Mouse (Mus musculus): ENCODE data around the gene Epb41l3. TPM values are rescaled to one million over a fixed set of nuclear protein-coding genes. Genes with fewer than 3 reads are reported as not detected.

Epb41l3 gene
- polyA plus RNA-seq, 1 experiment: 27.1 TPM

DNA sequence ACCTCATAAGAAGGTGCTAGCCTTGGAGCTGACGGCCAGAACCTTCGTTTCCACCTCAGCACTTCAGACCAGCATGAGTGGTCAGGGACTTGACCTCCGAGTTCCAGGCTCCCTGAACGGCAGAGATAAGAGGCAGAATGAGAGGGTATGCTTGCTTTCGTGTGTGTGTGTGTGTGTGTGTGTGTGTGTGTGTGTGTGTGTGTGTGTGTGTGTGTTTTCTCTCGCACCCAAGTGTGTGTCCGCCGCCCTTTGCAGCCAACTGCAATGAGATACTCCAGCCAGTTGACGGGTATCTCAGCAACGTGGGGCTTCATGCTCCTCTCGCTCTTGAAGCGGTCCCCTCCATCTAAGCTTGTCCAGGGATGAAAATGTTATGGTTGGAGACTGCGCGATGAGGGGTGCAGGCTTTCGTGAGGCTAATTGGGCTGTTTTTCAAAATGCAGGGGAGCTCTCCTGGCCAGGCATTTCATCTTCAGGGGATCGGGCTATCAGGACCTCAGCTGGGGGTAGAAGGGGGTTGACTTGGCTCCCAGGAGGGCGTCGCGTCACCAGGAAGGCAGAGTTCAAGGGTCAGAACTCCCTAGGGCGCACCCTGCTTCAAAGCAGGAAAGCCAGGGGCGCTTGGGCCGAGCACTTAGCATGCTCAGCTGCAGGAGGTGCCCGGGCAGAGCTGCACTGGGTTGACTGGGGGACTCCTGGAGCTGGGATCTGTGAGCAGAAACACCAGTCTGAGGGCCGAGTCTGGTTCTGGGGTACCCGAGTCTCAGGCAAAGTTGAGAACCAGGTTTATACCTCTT lies 1.5 kb downstream of the Epb41l3 start:
- TF ChIP-seq EP300 (IDR thresholded peaks at IDR 0.05; ENCODE audit: insufficient read depth, low read depth, low read length) (no peak), CTCF (IDR thresholded peaks at IDR 0.05; ENCODE audit: low read depth, low read length) (no peak), POLR2A (IDR thresholded peaks at IDR 0.05; ENCODE audit: insufficient read depth, low read length) (no peak)
- peak overlapping the region; percentile 78; the same call in 1 of the 2 replicates for H3K4me3 ChIP-seq (ENCODE audit: low read depth, low read length)
- no peaks in the 10 kb centered on the region for H3K4me1 ChIP-seq (ENCODE audit: control insufficient read depth, insufficient read depth, low read length)
- no peak overlapping the region for H3K9ac ChIP-seq (ENCODE audit: low read depth, poor library complexity, severe bottlenecking)
- H3K27ac ChIP-seq (ENCODE audit: insufficient read depth, low read length): no peak overlapping the region
- H3K36me3 ChIP-seq (ENCODE audit: control insufficient read depth, insufficient read depth, low read length, poor library complexity, severe bottlenecking): no peaks in the 10 kb centered on the region
- H3K27me3 ChIP-seq (ENCODE audit: control insufficient read depth, insufficient read depth, low read length, poor library complexity, severe bottlenecking): no peaks in the 10 kb centered on the region; the same call in 1 of the 2 replicates
- no peaks in the 10 kb centered on the region for H3K9me3 ChIP-seq (replicated peaks; ENCODE audit: control insufficient read depth, insufficient read depth, low read length, poor library complexity, severe bottlenecking)

DNA sequence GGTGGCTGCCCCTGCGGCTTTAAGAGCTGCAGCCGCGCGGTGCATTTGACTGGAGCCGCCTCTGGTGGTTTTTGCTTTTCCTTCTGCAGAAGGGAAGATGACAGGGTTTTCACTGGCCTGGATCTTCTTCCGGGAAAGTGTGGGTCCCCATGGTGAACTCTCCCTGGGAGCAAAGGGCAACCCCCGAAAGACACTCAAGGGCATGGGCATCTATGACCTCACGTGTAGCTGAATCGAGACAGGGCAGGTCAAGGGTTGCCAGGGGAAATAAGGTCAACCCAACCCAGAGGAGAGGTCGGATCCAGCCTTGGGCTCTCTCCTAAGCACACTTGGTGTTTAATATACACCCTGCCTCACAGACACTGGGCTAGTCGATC lies 2.0 kb downstream of the Epb41l3 start:
- H3K9ac ChIP-seq (ENCODE audit: low read depth, poor library complexity, severe bottlenecking): no peak overlapping the region
- TF ChIP-seq EP300 (IDR thresholded peaks at IDR 0.05; ENCODE audit: insufficient read depth, low read depth, low read length) (no peak), POLR2A (IDR thresholded peaks at IDR 0.05; ENCODE audit: insufficient read depth, low read length) (no peak), CTCF (IDR thresholded peaks at IDR 0.05; ENCODE audit: low read depth, low read length) (no peak)
- no peak overlapping the region for H3K27ac ChIP-seq (ENCODE audit: insufficient read depth, low read length)
- no peaks in the 10 kb centered on the region for H3K36me3 ChIP-seq (ENCODE audit: control insufficient read depth, insufficient read depth, low read length, poor library complexity, severe bottlenecking)
- no peaks in the 10 kb centered on the region for H3K4me1 ChIP-seq (ENCODE audit: control insufficient read depth, insufficient read depth, low read length)
- no peaks in the 10 kb centered on the region for H3K9me3 ChIP-seq (replicated peaks; ENCODE audit: control insufficient read depth, insufficient read depth, low read length, poor library complexity, severe bottlenecking)
- no peaks in the 10 kb centered on the region; the same call in 1 of the 2 replicates for H3K27me3 ChIP-seq (ENCODE audit: control insufficient read depth, insufficient read depth, low read length, poor library complexity, severe bottlenecking)
- no peak overlapping the region for H3K4me3 ChIP-seq (ENCODE audit: low read depth, low read length)

DNA sequence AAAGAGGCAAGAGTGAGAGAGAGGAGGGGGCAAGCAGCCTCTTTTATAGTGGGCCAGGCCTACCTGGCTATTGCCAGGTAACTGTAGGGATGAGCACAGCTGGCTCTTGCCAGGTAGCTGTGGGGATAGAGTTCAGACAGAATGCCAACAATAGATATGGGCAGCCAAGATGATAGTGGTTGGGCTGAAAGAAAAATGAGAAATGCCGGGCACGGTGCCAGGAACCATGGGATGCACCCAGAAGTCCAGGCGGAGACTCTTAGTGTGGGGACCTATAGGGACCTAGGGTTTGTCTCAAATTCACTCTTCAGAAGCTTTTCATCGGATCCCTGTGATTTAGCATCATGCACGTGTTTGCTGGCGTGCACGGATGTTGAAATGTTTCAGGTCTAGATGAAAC lies 6.8 kb downstream of the Epb41l3 start:
- no peak overlapping the region for H3K9ac ChIP-seq (ENCODE audit: low read depth, poor library complexity, severe bottlenecking)
- H3K9me3 ChIP-seq (replicated peaks; ENCODE audit: control insufficient read depth, insufficient read depth, low read length, poor library complexity, severe bottlenecking): no peaks in the 10 kb centered on the region
- no peak overlapping the region for H3K4me3 ChIP-seq (ENCODE audit: low read depth, low read length)

DNA sequence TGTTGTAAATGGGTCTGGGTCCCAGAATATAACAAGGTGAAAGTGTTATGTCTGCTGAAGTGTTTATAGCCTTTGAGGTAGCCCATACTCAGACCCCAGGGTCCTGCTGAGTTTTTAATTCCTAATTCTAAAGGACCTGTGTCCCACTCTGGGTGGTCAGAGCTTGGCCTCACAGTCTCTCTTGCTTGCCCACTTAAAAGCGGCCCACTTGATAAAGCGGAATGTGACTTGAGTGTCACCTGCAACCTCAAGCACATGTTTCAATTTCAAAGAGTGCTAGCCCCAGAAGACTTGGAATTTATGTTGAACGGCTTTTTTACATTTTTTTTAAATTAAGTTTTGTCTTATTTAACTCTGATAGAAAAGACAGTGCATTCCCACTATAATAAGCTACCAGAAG lies 16.1 kb downstream of the Epb41l3 start:
- no peaks in the 10 kb centered on the region for H3K9me3 ChIP-seq (replicated peaks; ENCODE audit: control insufficient read depth, insufficient read depth, low read length, poor library complexity, severe bottlenecking)
- H3K4me1 ChIP-seq (ENCODE audit: control insufficient read depth, insufficient read depth, low read length): no peaks in the 10 kb centered on the region
- H3K36me3 ChIP-seq (ENCODE audit: control insufficient read depth, insufficient read depth, low read length, poor library complexity, severe bottlenecking): no peaks in the 10 kb centered on the region
- no peaks in the 10 kb centered on the region for H3K27me3 ChIP-seq (ENCODE audit: control insufficient read depth, insufficient read depth, low read length, poor library complexity, severe bottlenecking)
- TF ChIP-seq POLR2A (IDR thresholded peaks at IDR 0.05; ENCODE audit: insufficient read depth, low read length): no peak
- TF ChIP-seq EP300 (IDR thresholded peaks at IDR 0.05; ENCODE audit: insufficient read depth, low read depth, low read length): no peak
- TF ChIP-seq CTCF (IDR thresholded peaks at IDR 0.05; ENCODE audit: low read depth, low read length): no peak
- H3K27ac ChIP-seq (ENCODE audit: insufficient read depth, low read length): no peak overlapping the region
- H3K4me3 ChIP-seq (ENCODE audit: low read depth, low read length): no peak overlapping the region
- H3K9ac ChIP-seq (ENCODE audit: low read depth, poor library complexity, severe bottlenecking): no peak overlapping the region

More for the DNA sequence above, 6.8 kb downstream of the Epb41l3 start:
- no peak for TF ChIP-seq EP300 (IDR thresholded peaks at IDR 0.05; ENCODE audit: insufficient read depth, low read depth, low read length)
- TF ChIP-seq CTCF (IDR thresholded peaks at IDR 0.05; ENCODE audit: low read depth, low read length): no peak
- no peak for TF ChIP-seq POLR2A (IDR thresholded peaks at IDR 0.05; ENCODE audit: insufficient read depth, low read length)
- no peaks in the 10 kb centered on the region for H3K36me3 ChIP-seq (ENCODE audit: control insufficient read depth, insufficient read depth, low read length, poor library complexity, severe bottlenecking)
- H3K4me1 ChIP-seq (ENCODE audit: control insufficient read depth, insufficient read depth, low read length): no peaks in the 10 kb centered on the region
- no peaks in the 10 kb centered on the region for H3K27me3 ChIP-seq (ENCODE audit: control insufficient read depth, insufficient read depth, low read length, poor library complexity, severe bottlenecking)
- no peak overlapping the region for H3K27ac ChIP-seq (ENCODE audit: insufficient read depth, low read length)

DNA sequence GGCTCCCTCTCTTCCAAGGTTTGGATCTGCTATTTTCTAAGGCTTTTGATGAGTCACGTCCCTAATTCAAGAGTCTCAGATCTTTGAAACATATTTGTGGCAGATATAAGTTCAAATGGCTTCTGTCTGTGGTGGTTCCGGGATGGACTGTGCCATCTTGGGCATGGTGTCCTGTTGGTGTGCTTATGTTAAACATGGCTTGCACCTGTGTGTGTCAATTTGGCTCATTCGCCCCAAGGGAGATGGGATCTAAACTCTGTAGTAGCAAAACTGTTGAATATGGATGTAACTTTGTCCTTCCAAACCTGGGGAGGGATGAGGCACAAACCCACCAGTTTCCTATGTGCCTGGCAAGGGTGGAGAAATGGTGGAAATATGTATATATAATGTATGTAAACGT lies 21.6 kb downstream of the Epb41l3 start:
- no peaks in the 10 kb centered on the region for H3K36me3 ChIP-seq (ENCODE audit: control insufficient read depth, insufficient read depth, low read length, poor library complexity, severe bottlenecking)
- TF ChIP-seq CTCF (IDR thresholded peaks at IDR 0.05; ENCODE audit: low read depth, low read length): no peak
- TF ChIP-seq POLR2A (IDR thresholded peaks at IDR 0.05; ENCODE audit: insufficient read depth, low read length): no peak
- no peak for TF ChIP-seq EP300 (IDR thresholded peaks at IDR 0.05; ENCODE audit: insufficient read depth, low read depth, low read length)
- H3K27ac ChIP-seq (ENCODE audit: insufficient read depth, low read length): no peak overlapping the region
- H3K4me3 ChIP-seq (ENCODE audit: low read depth, low read length): no peak overlapping the region
- H3K4me1 ChIP-seq (ENCODE audit: control insufficient read depth, insufficient read depth, low read length): no peaks in the 10 kb centered on the region
- H3K27me3 ChIP-seq (ENCODE audit: control insufficient read depth, insufficient read depth, low read length, poor library complexity, severe bottlenecking): no peaks in the 10 kb centered on the region
- H3K9ac ChIP-seq (ENCODE audit: low read depth, poor library complexity, severe bottlenecking): no peak overlapping the region
- H3K9me3 ChIP-seq (replicated peaks; ENCODE audit: control insufficient read depth, insufficient read depth, low read length, poor library complexity, severe bottlenecking): no peaks in the 10 kb centered on the region

DNA sequence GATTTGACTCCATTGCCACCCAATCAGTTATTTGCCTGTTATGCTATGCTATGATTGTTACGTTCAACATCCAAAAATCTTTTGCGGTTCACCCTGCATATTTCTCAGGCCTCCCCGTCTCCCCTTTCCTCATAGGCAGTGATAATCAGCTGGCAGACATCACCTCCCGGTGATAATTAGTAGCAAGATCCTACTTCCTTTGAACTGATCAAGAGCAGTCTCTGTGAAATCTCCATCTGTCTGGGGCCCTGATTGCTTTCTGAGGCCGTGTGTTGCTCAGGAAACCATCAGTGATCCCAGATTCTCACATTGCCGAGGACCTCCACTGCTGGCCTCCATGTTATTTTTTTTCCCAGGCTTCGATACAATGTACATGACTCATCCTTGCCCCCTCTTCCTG lies 22.5 kb downstream of the Epb41l3 start:
- no peak overlapping the region for H3K9ac ChIP-seq (ENCODE audit: low read depth, poor library complexity, severe bottlenecking)
- H3K36me3 ChIP-seq (ENCODE audit: control insufficient read depth, insufficient read depth, low read length, poor library complexity, severe bottlenecking): no peaks in the 10 kb centered on the region
- no peak for TF ChIP-seq CTCF (IDR thresholded peaks at IDR 0.05; ENCODE audit: low read depth, low read length)
- TF ChIP-seq POLR2A (IDR thresholded peaks at IDR 0.05; ENCODE audit: insufficient read depth, low read length): no peak
- TF ChIP-seq EP300 (IDR thresholded peaks at IDR 0.05; ENCODE audit: insufficient read depth, low read depth, low read length): no peak
- H3K27me3 ChIP-seq (ENCODE audit: control insufficient read depth, insufficient read depth, low read length, poor library complexity, severe bottlenecking): no peaks in the 10 kb centered on the region
- no peaks in the 10 kb centered on the region for H3K9me3 ChIP-seq (replicated peaks; ENCODE audit: control insufficient read depth, insufficient read depth, low read length, poor library complexity, severe bottlenecking)
- H3K4me3 ChIP-seq (ENCODE audit: low read depth, low read length): no peak overlapping the region
- no peaks in the 10 kb centered on the region for H3K4me1 ChIP-seq (ENCODE audit: control insufficient read depth, insufficient read depth, low read length)
- no peak overlapping the region for H3K27ac ChIP-seq (ENCODE audit: insufficient read depth, low read length)
